Mouse (Mus musculus): ENCODE data around the gene 4833439L19Rik. TPM values are rescaled to one million over a fixed set of nuclear protein-coding genes. Genes with fewer than 3 reads are reported as not detected.
A peak's percentile ranks its signal among the peaks of the same experiment; 100 is the strongest.
"Not testable (repeated sequence)": the region's sequence is repeated elsewhere in the genome, so short reads cannot be mapped to it uniquely, and the experiment has no call there.

4833439L19Rik gene
- total RNA-seq (2012; rRNA removed) = 25.0 and 26.4 TPM in 2 replicates
- total RNA-seq (2014; rRNA removed) = 23.1 and 23.5 TPM in 2 replicates
- polyA plus RNA-seq (2012; ENCODE audit: insufficient read length, low read depth) = 23.0 and 23.5 TPM in 2 replicates

- peak; percentile 89 for TF ChIP-seq POLR2A (IDR thresholded peaks at IDR 0.05; ENCODE audit: low read depth, low read length)
- TF ChIP-seq IRF4 (IDR thresholded peaks at IDR 0.05; ENCODE audit: low read depth, low read length) = no peak
- TF ChIP-seq SIN3A (IDR thresholded peaks at IDR 0.05; ENCODE audit: low read length) = peak; percentile 66; the same call in 1 of the 2 replicates
- TF ChIP-seq ZMIZ1 (IDR thresholded peaks at IDR 0.05; ENCODE audit: low read depth, low read length) = peak; percentile 62
- no peak for TF ChIP-seq CHD1 (IDR thresholded peaks at IDR 0.05; ENCODE audit: low read depth, low read length)
- TF ChIP-seq NELFE (IDR thresholded peaks at IDR 0.05; ENCODE audit: low read depth, low read length) = peak; percentile 84
- peak; percentile 22; the same call in 1 of the 2 replicates for TF ChIP-seq BHLHE40 (IDR thresholded peaks at IDR 0.05; ENCODE audit: low read depth, low read length)
- TF ChIP-seq HCFC1 (IDR thresholded peaks at IDR 0.05; ENCODE audit: low read depth, low read length) = peak; percentile 95
- TF ChIP-seq MAZ (IDR thresholded peaks at IDR 0.05; ENCODE audit: low read depth, low read length) = peak; percentile 96
- peak; percentile 100 for TF ChIP-seq CHD2 (IDR thresholded peaks at IDR 0.05; ENCODE audit: low read length)
- no peak for TF ChIP-seq E2F4 (IDR thresholded peaks at IDR 0.05; ENCODE audit: insufficient replicate concordance, low read depth, low read length)
- peak; percentile 94; the same call in 1 of the 2 replicates for TF ChIP-seq KAT2A (IDR thresholded peaks at IDR 0.05; ENCODE audit: insufficient replicate concordance, low read length)
- no peak for TF ChIP-seq POLR2AphosphoS2 (IDR thresholded peaks at IDR 0.05; ENCODE audit: low read depth, low read length)
- TF ChIP-seq PAX5 (IDR thresholded peaks at IDR 0.05; ENCODE audit: low read length) = no peak
- TF ChIP-seq ELF1 (IDR thresholded peaks at IDR 0.05; ENCODE audit: low read depth, low read length) = peak; percentile 64
- 0 out of 2 replicates have a peak, but pooled peaks have one; percentile 19 for TF ChIP-seq NRF1 (IDR thresholded peaks at IDR 0.05; ENCODE audit: low read depth, low read length)
- TF ChIP-seq TCF12 (IDR thresholded peaks at IDR 0.05; ENCODE audit: low read depth, low read length) = 0 out of 2 replicates have a peak, but pooled peaks have one; percentile 43
- TF ChIP-seq TBP (conservative IDR thresholded peaks at IDR 0.05; ENCODE audit: low read depth, low read length) = 0 out of 2 replicates have a peak, but pooled peaks have one; percentile 33
- Histone ChIP-seq H3K9ac (ENCODE audit: insufficient read depth, low read depth) (peak within 1 kb of the TSS; percentile 92), H3K27ac (ENCODE audit: insufficient read depth, low read depth) (no peak within 1 kb of the TSS), H3K36me3 (replicated peaks in 1 of 2; ENCODE audit: control insufficient read depth in 1 of 2, insufficient read depth in 1 of 2, low read length in 1 of 2) (peaks cover 24 to 31% of the 10 kb centered on the region in 2 experiments), H3K4me2 (ENCODE audit: insufficient read depth, low read depth, poor library complexity, severe bottlenecking) (peak within 1 kb of the TSS; percentile 87), H3K4me3 (replicated peaks in 1 of 3; ENCODE audit: low read depth in 2 of 3, low read length in 2 of 3, poor library complexity in 1 of 3) (peak within 1 kb of the TSS; percentile 86 to 91 (median 87)), H3K79me2 (replicated peaks; ENCODE audit: control insufficient read depth, extremely low read depth, insufficient read depth, poor library complexity, severe bottlenecking) (peaks cover 17% of the 10 kb centered on the region), H3K9me3 (replicated peaks; ENCODE audit: low read length) (no peaks in the 10 kb centered on the region), H3K27me3 (replicated peaks) (no peaks in the 10 kb centered on the region), H3K4me1 (ENCODE audit: control insufficient read depth in 1 of 2, insufficient read depth in 2 of 2) (peaks cover 2 to 33% of the 10 kb centered on the region in 2 experiments)
- DNase-seq (ENCODE audit: extremely low read depth) = peak; percentile 92
- in situ Hi-C loops (cut with MboI; ENCODE audit: low pct_ligation_motif_present, low pct_unique_long_range_greater_than_20kb, low sequenced_read_pairs) (loop anchor here (5.0 kb wide), 1 partner anchor 52 kb away; no protein-coding TSS in a partner anchor), dilution Hi-C loops (cut with MboI; ENCODE audit: extremely low pct_ligation_motif_present, extremely low pct_unique_long_range_greater_than_20kb, low sequenced_read_pairs) (no loop called here)
Observed at GRCm38 (mm10) chr13:54565201-54565581, at the start of gene 4833439L19Rik. 4833439L19Rik (minus strand) TSS chr13:54565435.

DNA sequence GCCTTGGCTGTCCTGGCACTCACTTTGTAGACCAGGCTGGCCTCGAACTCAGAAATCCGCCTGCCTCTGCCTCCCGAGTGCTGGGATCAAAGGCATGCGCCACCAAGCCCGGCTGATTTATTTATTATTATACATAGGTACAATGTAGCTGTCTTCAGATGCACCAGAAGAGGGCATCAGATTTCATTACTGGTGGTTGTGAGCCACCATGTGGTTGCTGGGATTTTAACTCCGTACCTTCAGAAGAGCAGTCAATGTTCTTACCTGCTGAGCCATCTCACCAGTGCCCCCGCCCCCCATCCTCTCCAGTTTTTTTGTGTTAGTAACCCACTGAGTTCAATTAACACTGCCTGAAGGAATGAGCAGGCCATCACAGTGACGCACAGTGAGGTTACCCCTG, 47.9 kb upstream of the 4833439L19Rik start:
- DNase-seq (ENCODE audit: extremely low read depth); H3K9ac ChIP-seq (ENCODE audit: insufficient read depth, low read depth); H3K9me3 ChIP-seq (replicated peaks; ENCODE audit: low read length); H3K4me3 ChIP-seq (replicated peaks in 1 of 3; ENCODE audit: low read depth in 2 of 3, low read length in 2 of 3, poor library complexity in 1 of 3); H3K4me2 ChIP-seq (ENCODE audit: insufficient read depth, low read depth, poor library complexity, severe bottlenecking); H3K27me3 ChIP-seq (replicated peaks); H3K36me3 ChIP-seq (replicated peaks in 1 of 2; ENCODE audit: control insufficient read depth in 1 of 2, insufficient read depth in 1 of 2, low read length in 1 of 2); H3K27ac ChIP-seq (ENCODE audit: insufficient read depth, low read depth); H3K79me2 ChIP-seq (replicated peaks; ENCODE audit: control insufficient read depth, extremely low read depth, insufficient read depth, poor library complexity, severe bottlenecking); in situ Hi-C loops (cut with MboI; ENCODE audit: low pct_ligation_motif_present, low pct_unique_long_range_greater_than_20kb, low sequenced_read_pairs); dilution Hi-C loops (cut with MboI; ENCODE audit: extremely low pct_ligation_motif_present, extremely low pct_unique_long_range_greater_than_20kb, low sequenced_read_pairs): not testable (repeated sequence)
- TF ChIP-seq CTCF (conservative IDR thresholded peaks at IDR 0.05 in 1 of 2, IDR thresholded peaks at IDR 0.05 in 1 of 2; ENCODE audit: low read depth in 2 of 2, low read length in 2 of 2) (peak in 1 of 2 experiments; percentile 66; a peak in 2 of 4 replicates), RAD21 (IDR thresholded peaks at IDR 0.05; ENCODE audit: low read depth, low read length) (peak; percentile 2)
- peaks cover 2 to 13% of the 10 kb centered on the region in 2 experiments; a peak in 2 of 4 replicates for H3K4me1 ChIP-seq (ENCODE audit: control insufficient read depth in 1 of 2, insufficient read depth in 2 of 2)

Data from CH12.LX (cell line).